In genomic region chr17:25133275-25133698, GRCm38 (mm10) we compare ENCODE assay signal across 8 mouse cellular contexts. TPM values are rescaled to one million over a fixed set of nuclear protein-coding genes. Genes with fewer than 3 reads are reported as not detected.
A peak's percentile ranks its signal among the peaks of the same experiment; 100 is the strongest.
DNase-seq lines count a peak whose midpoint lies in the region; ATAC-seq and TF ChIP-seq lines count a peak whose summit lies in the region.

Gene Clcn7 (plus strand): TSS chr17:25133391.

- H3K27ac ChIP-seq in forebrain, postnatal 0 days (ENCODE audit: low read depth, low read length) = peak within 1 kb of the TSS; percentile 73
- H3K27ac ChIP-seq in lung, embryonic 15.5 days = no peak within 1 kb of the TSS

- no peaks in the 10 kb centered on the region; the same call in 1 of the 2 replicates for H3K27me3 ChIP-seq in G1E (ENCODE audit: insufficient read depth, low read length)
- H3K27me3 ChIP-seq in forebrain, postnatal 0 days (ENCODE audit: insufficient read depth, low read length) = no peaks in the 10 kb centered on the region
- no peaks in the 10 kb centered on the region for H3K27me3 ChIP-seq in lung, embryonic 15.5 days

- H3K36me3 ChIP-seq in G1E (replicated peaks) = peaks cover 30% of the 10 kb centered on the region
- H3K36me3 ChIP-seq in forebrain, postnatal 0 days (ENCODE audit: insufficient read depth) = peaks cover 9% of the 10 kb centered on the region; the same call in 1 of the 2 replicates
- H3K36me3 ChIP-seq in lung, embryonic 15.5 days = 0 out of 2 replicates have a peak, but pooled peaks cover 3% of the 10 kb centered on the region

- DNase-seq in G1E (ENCODE audit: low spot score) = peak; percentile 92
- DNase-seq in cerebellum, adult 18-20 months = peak; percentile 95 to 97
- peak; percentile 93 for DNase-seq in forebrain, postnatal 0 days
- peak; percentile 94 for DNase-seq in heart, postnatal 4 days
- peak; percentile 92 to 94 for DNase-seq in layer of hippocampus, adult 8-10 months (ENCODE audit: low spot score in 2 of 2)
- peak; percentile 84 for DNase-seq in ovary, adult 18-20 months (ENCODE audit: low spot score)
- peak; percentile 81 for DNase-seq in thymus, postnatal 0 days (ENCODE audit: low spot score)

- peak within 1 kb of the TSS; percentile 81 for H3K9ac ChIP-seq in forebrain, postnatal 0 days
- peak within 1 kb of the TSS; percentile 87 for H3K9ac ChIP-seq in lung, embryonic 15.5 days

- H3K4me1 ChIP-seq in G1E (ENCODE audit: insufficient read depth, low read depth, low read length) = peaks cover 39% of the 10 kb centered on the region
- peaks cover 9% of the 10 kb centered on the region; the same call in 1 of the 2 replicates for H3K4me1 ChIP-seq in forebrain, postnatal 0 days (ENCODE audit: insufficient read depth)
- peaks cover 14% of the 10 kb centered on the region for H3K4me1 ChIP-seq in lung, embryonic 15.5 days

- no peak for TF ChIP-seq CTCF in G1E (IDR thresholded peaks at IDR 0.05; ENCODE audit: low read depth, low read length)
- TF ChIP-seq CTCF in forebrain, postnatal 0 days (IDR thresholded peaks at IDR 0.05; ENCODE audit: low read depth) = no peak

- H3K4me3 ChIP-seq in G1E (ENCODE audit: low read depth, low read length) = peak within 1 kb of the TSS; percentile 95
- H3K4me3 ChIP-seq in forebrain, postnatal 0 days (ENCODE audit: low read depth, low read length) = peak within 1 kb of the TSS; percentile 95
- H3K4me3 ChIP-seq in lung, embryonic 15.5 days = peak within 1 kb of the TSS; percentile 100

- no peaks in the 10 kb centered on the region for H3K9me3 ChIP-seq in G1E (replicated peaks)
- no peaks in the 10 kb centered on the region for H3K9me3 ChIP-seq in forebrain, postnatal 0 days (ENCODE audit: low read length)
- H3K9me3 ChIP-seq in lung, embryonic 15.5 days = no peaks in the 10 kb centered on the region

- ATAC-seq in G1E (ENCODE audit: extremely low read depth, insufficient number of reproducible peaks, low FRiP score, poor library complexity, severe bottlenecking) = peak; percentile 70
- ATAC-seq in forebrain, postnatal 0 days = peak; percentile 98
- peak; percentile 90 for ATAC-seq in lung, embryonic 15.5 days (ENCODE audit: borderline replicate concordance, extremely low read depth, low FRiP score, low TSS enrichment)

- 0% methylated on average over 40 of the region's 40 CpGs for WGBS in forebrain, postnatal 0 days
- under 1% methylated on average over 40 of the region's 40 CpGs for WGBS in lung, embryonic 15.5 days

- H3K4me2 ChIP-seq in forebrain, postnatal 0 days (ENCODE audit: low read depth) = peak within 1 kb of the TSS; percentile 72
- peak within 1 kb of the TSS; percentile 72 for H3K4me2 ChIP-seq in lung, embryonic 15.5 days

RNA-seq across cellular contexts. Expression of gene Clcn7, which starts in this region (rescaled TPM):
- 10.8 and 12.7 TPM in 2 replicates for total RNA-seq in G1E (2014; fragmentation: Nextera tagmentation)
- 15.7 and 17.8 TPM in 2 replicates for total RNA-seq in G1E (2017)
- polyA plus RNA-seq in G1E (2012) = 14.7 and 16.1 TPM in 2 replicates
- total RNA-seq in forebrain, postnatal 0 days (2014; rRNA removed) = 29.2 and 33.1 TPM in 2 replicates
- 14.8 and 19.0 TPM in 2 replicates for polyA plus RNA-seq in forebrain, postnatal 0 days (2015; fragmentation: Nextera tagmentation; extraction: Ambion mirVana)
- total RNA-seq in heart, postnatal 4 days (2021) = 10 to 100 TPM; 25.2 to 25.6 TPM
- total RNA-seq in layer of hippocampus, adult 8-10 months (2022) = 10 to 100 TPM; 54.7 to 61.5 (median 58.9) TPM
- polyA plus RNA-seq in lung, embryonic 15.5 days (2015; fragmentation: Nextera tagmentation; extraction: Ambion mirVana) = 21.4 and 22.4 TPM in 2 replicates
- 12.7 and 15.0 TPM in 2 replicates for polyA plus RNA-seq in thymus, postnatal 0 days (2015; fragmentation: Nextera tagmentation; extraction: Ambion mirVana)
